Mouse (Mus musculus) heart, postnatal 25 days (tissue): Measurements from ENCODE around the gene Skp2. TPM values are rescaled to one million over a fixed set of nuclear protein-coding genes. Genes with fewer than 3 reads are reported as not detected.

Source experiments
- DNase-seq: peaks from one replicate; pipeline ENCODE4 v3.0.0; 2022; ENCODE audit warnings: low spot score
- intact Hi-C: fragments of 180-260 bp; cut with DNase I; formaldehyde crosslinking; loops from one replicate; pipeline ENCODE4 v1.15.1; 2025
- total RNA-seq, 2 experiments: library from RNA; stranded (reverse); gene quantifications; 2 replicates each; pipeline ENCODE4 v1.2.3; 2021

Skp2 gene
- total RNA-seq, 2 experiments from 2014 or later, result 0.88 to 1.3 TPM

- DNase-seq, result no peak
- intact Hi-C loops, result no loop called here
Observed at GRCm38 (mm10) chr15:9114599-9114998, 40.6 kb downstream of the Skp2 start.

GRCm38 (mm10) chr15:9114131-9114530 lies 41.1 kb downstream of the Skp2 start:
- intact Hi-C loops, result no loop called here
- no peak for DNase-seq

GRCm38 (mm10) chr15:9113556-9113955 lies 41.7 kb downstream of the Skp2 start:
- DNase-seq, result no peak
- intact Hi-C loops, result no loop called here

GRCm38 (mm10) chr15:9111648-9112047 lies 43.6 kb downstream of the Skp2 start:
- intact Hi-C loops, result no loop called here
- DNase-seq, result no peak

GRCm38 (mm10) chr15:9110526-9111347 lies 44.5 kb downstream of the Skp2 start:
- no peak for DNase-seq
- intact Hi-C loops, result no loop called here

GRCm38 (mm10) chr15:9106303-9107074 lies 48.7 kb downstream of the Skp2 start:
- intact Hi-C loops, result no loop called here
- DNase-seq, result no peak

GRCm38 (mm10) chr15:9100446-9101077 lies 54.7 kb downstream of the Skp2 start:
- intact Hi-C loops, result no loop called here
- DNase-seq, result no peak

GRCm38 (mm10) chr15:9096865-9097264 lies 58.4 kb downstream of the Skp2 start:
- no peak for DNase-seq
- intact Hi-C loops, result no loop called here

- intact Hi-C loops, result no loop called here
- no peak for DNase-seq
Observed at GRCm38 (mm10) chr15:9094366-9094750, 60.9 kb downstream of the Skp2 start.

GRCm38 (mm10) chr15:9093598-9094365 lies 61.4 kb downstream of the Skp2 start:
- no peak for DNase-seq
- intact Hi-C loops, result no loop called here

- intact Hi-C loops, result no loop called here
- DNase-seq, result no peak
Observed at GRCm38 (mm10) chr15:9090662-9091061, 64.6 kb downstream of the Skp2 start.

GRCm38 (mm10) chr15:9089136-9089720 lies 66.0 kb downstream of the Skp2 start:
- intact Hi-C loops, result no loop called here
- DNase-seq, result no peak

GRCm38 (mm10) chr15:9088683-9089072 lies 66.5 kb downstream of the Skp2 start:
- DNase-seq, result no peak
- intact Hi-C loops, result no loop called here

- no peak for DNase-seq
- intact Hi-C loops, result no loop called here
Observed at GRCm38 (mm10) chr15:9087895-9088682, 67.1 kb downstream of the Skp2 start.

- DNase-seq, result no peak
- intact Hi-C loops, result no loop called here
Observed at GRCm38 (mm10) chr15:9087421-9087820, 67.8 kb downstream of the Skp2 start.

- intact Hi-C loops, result no loop called here
- DNase-seq, result no peak
Observed at GRCm38 (mm10) chr15:9086813-9087212, 68.4 kb downstream of the Skp2 start.

- DNase-seq, result no peak
- intact Hi-C loops, result no loop called here
Observed at GRCm38 (mm10) chr15:9082753-9083152, 72.5 kb downstream of the Skp2 start.

- DNase-seq, result no peak
- intact Hi-C loops, result no loop called here
Observed at GRCm38 (mm10) chr15:9081294-9081693, 73.9 kb downstream of the Skp2 start.

- intact Hi-C loops, result no loop called here
- no peak for DNase-seq
Observed at GRCm38 (mm10) chr15:9080206-9080605, 75.0 kb downstream of the Skp2 start.
